Mouse (Mus musculus): ENCODE results near the gene Ppip5k2.
"Not testable (repeated sequence)": the region's sequence is repeated elsewhere in the genome, so short reads cannot be mapped to it uniquely, and the experiment has no call there.

Ppip5k2 gene

GRCm38 (mm10) chr1:97769904-97770753 lies at the start of gene Ppip5k2, which contains the start of gene Gin1:
Gene Ppip5k2 (minus strand): TSS chr1:97770411.
Gene Gin1 (plus strand): TSS chr1:97770172.
- DNase-seq, result peak; percentile 95

GRCm38 (mm10) chr1:97809255-97809912 lies 39.2 kb upstream of the Ppip5k2 start:
- no peak for DNase-seq

- no peak for DNase-seq
Measured at GRCm38 (mm10) chr1:97804520-97804919, 34.3 kb upstream of the Ppip5k2 start.

GRCm38 (mm10) chr1:97802207-97802902 lies 32.1 kb upstream of the Ppip5k2 start:
- no peak for DNase-seq

GRCm38 (mm10) chr1:97795936-97796335 lies 25.7 kb upstream of the Ppip5k2 start:
- no peak for DNase-seq

- no peak for DNase-seq
Measured at GRCm38 (mm10) chr1:97794110-97794509, 23.9 kb upstream of the Ppip5k2 start.

- DNase-seq, result no peak
Measured at GRCm38 (mm10) chr1:97788490-97788889, 18.3 kb upstream of the Ppip5k2 start.

- no peak for DNase-seq
Measured at GRCm38 (mm10) chr1:97787674-97788073, 17.5 kb upstream of the Ppip5k2 start.

GRCm38 (mm10) chr1:97785685-97786393 lies 15.6 kb upstream of the Ppip5k2 start:
- no peak for DNase-seq

GRCm38 (mm10) chr1:97784928-97785327 lies 14.7 kb upstream of the Ppip5k2 start:
- DNase-seq, result no peak

- no peak for DNase-seq
Measured at GRCm38 (mm10) chr1:97781674-97782073, 11.5 kb upstream of the Ppip5k2 start.

- DNase-seq, result no peak
Measured at GRCm38 (mm10) chr1:97773973-97774372, 3.8 kb upstream of the Ppip5k2 start.

GRCm38 (mm10) chr1:97773362-97773761 lies 3.2 kb upstream of the Ppip5k2 start:
- no peak for DNase-seq

GRCm38 (mm10) chr1:97771727-97772126 lies 1.5 kb upstream of the Ppip5k2 start:
- no peak for DNase-seq

- no peak for DNase-seq
Measured at GRCm38 (mm10) chr1:97771118-97771517, 907 bp upstream of the Ppip5k2 start.

- DNase-seq, result peak; percentile 48
Measured at GRCm38 (mm10) chr1:97769294-97769903, 812 bp downstream of the Ppip5k2 start.

- DNase-seq, result no peak
Measured at GRCm38 (mm10) chr1:97768906-97769293, 1.3 kb downstream of the Ppip5k2 start.

- no peak for DNase-seq
Measured at GRCm38 (mm10) chr1:97768089-97768488, 2.1 kb downstream of the Ppip5k2 start.

- not testable (repeated sequence) for DNase-seq
Measured at GRCm38 (mm10) chr1:97765712-97766111, 4.5 kb downstream of the Ppip5k2 start.

- no peak for DNase-seq
Measured at GRCm38 (mm10) chr1:97761477-97761876, 8.7 kb downstream of the Ppip5k2 start.

GRCm38 (mm10) chr1:97760598-97760997 lies 9.6 kb downstream of the Ppip5k2 start:
- no peak for DNase-seq

GRCm38 (mm10) chr1:97759841-97760240 lies 10.4 kb downstream of the Ppip5k2 start:
- no peak for DNase-seq
